Mouse (Mus musculus): ENCODE data around the gene Brd7. TPM values are rescaled to one million over a fixed set of nuclear protein-coding genes. Genes with fewer than 3 reads are reported as not detected.
A peak's percentile ranks its signal among the peaks of the same experiment; 100 is the strongest.

Brd7 gene
- polyA plus RNA-seq, 1 experiment from 2014 or later: 68.4 TPM

GRCm38 (mm10) chr8:88310286-88310685 is 51.7 kb downstream of the Brd7 start:
- Histone ChIP-seq H3K4me2 (ENCODE audit: low read depth, low read length) (no peak overlapping the region), H3K27ac (replicated peaks; ENCODE audit: low read depth, low read length) (no peak overlapping the region), H3K9ac (ENCODE audit: low read depth, low read length) (no peak overlapping the region), H3K4me1 (ENCODE audit: control insufficient read depth, insufficient read depth, low read length) (no peaks in the 10 kb centered on the region), H3K4me3 (ENCODE audit: low read depth, low read length) (no peak overlapping the region), H3K36me3 (ENCODE audit: control insufficient read depth, insufficient read depth, low read length) (no peaks in the 10 kb centered on the region), H3K27me3 (replicated peaks; ENCODE audit: control insufficient read depth, insufficient read depth, low read length) (no peaks in the 10 kb centered on the region), H3K9me3 (ENCODE audit: control insufficient read depth, low read length) (no peaks in the 10 kb centered on the region)
- ATAC-seq (ENCODE audit: low read depth): no peak
- 92% methylated on average over 13 of the region's 13 CpGs for WGBS
- no peak for DNase-seq (ENCODE audit: low spot score)

GRCm38 (mm10) chr8:88309881-88310280 is 52.1 kb downstream of the Brd7 start:
- H3K4me3 ChIP-seq (ENCODE audit: low read depth, low read length): no peak overlapping the region
- 87% methylated on average over 7 of the region's 7 CpGs for WGBS
- no peaks in the 10 kb centered on the region for H3K9me3 ChIP-seq (ENCODE audit: control insufficient read depth, low read length)
- no peak for DNase-seq (ENCODE audit: low spot score)
- no peak overlapping the region for H3K27ac ChIP-seq (replicated peaks; ENCODE audit: low read depth, low read length)
- no peaks in the 10 kb centered on the region for H3K4me1 ChIP-seq (ENCODE audit: control insufficient read depth, insufficient read depth, low read length)
- no peak for ATAC-seq (ENCODE audit: low read depth)
- H3K4me2 ChIP-seq (ENCODE audit: low read depth, low read length): no peak overlapping the region
- H3K36me3 ChIP-seq (ENCODE audit: control insufficient read depth, insufficient read depth, low read length): no peaks in the 10 kb centered on the region
- no peaks in the 10 kb centered on the region for H3K27me3 ChIP-seq (replicated peaks; ENCODE audit: control insufficient read depth, insufficient read depth, low read length)
- no peak overlapping the region for H3K9ac ChIP-seq (ENCODE audit: low read depth, low read length)

GRCm38 (mm10) chr8:88309274-88309873 is 52.6 kb downstream of the Brd7 start:
- no peak for ATAC-seq (ENCODE audit: low read depth)
- DNase-seq (ENCODE audit: low spot score): no peak
- no peaks in the 10 kb centered on the region for H3K27me3 ChIP-seq (replicated peaks; ENCODE audit: control insufficient read depth, insufficient read depth, low read length)
- H3K9me3 ChIP-seq (ENCODE audit: control insufficient read depth, low read length): no peaks in the 10 kb centered on the region
- H3K27ac ChIP-seq (replicated peaks; ENCODE audit: low read depth, low read length): no peak overlapping the region
- H3K36me3 ChIP-seq (ENCODE audit: control insufficient read depth, insufficient read depth, low read length): no peaks in the 10 kb centered on the region
- no peaks in the 10 kb centered on the region for H3K4me1 ChIP-seq (ENCODE audit: control insufficient read depth, insufficient read depth, low read length)
- no peak overlapping the region for H3K4me2 ChIP-seq (ENCODE audit: low read depth, low read length)
- no peak overlapping the region for H3K4me3 ChIP-seq (ENCODE audit: low read depth, low read length)
- 73% methylated on average over 10 of the region's 10 CpGs for WGBS
- no peak overlapping the region for H3K9ac ChIP-seq (ENCODE audit: low read depth, low read length)

- Histone ChIP-seq H3K4me1 (ENCODE audit: control insufficient read depth, insufficient read depth, low read length) (no peaks in the 10 kb centered on the region), H3K27ac (replicated peaks; ENCODE audit: low read depth, low read length) (no peak overlapping the region), H3K4me2 (ENCODE audit: low read depth, low read length) (no peak overlapping the region), H3K27me3 (replicated peaks; ENCODE audit: control insufficient read depth, insufficient read depth, low read length) (no peaks in the 10 kb centered on the region), H3K4me3 (ENCODE audit: low read depth, low read length) (no peak overlapping the region), H3K9me3 (ENCODE audit: control insufficient read depth, low read length) (no peaks in the 10 kb centered on the region), H3K9ac (ENCODE audit: low read depth, low read length) (no peak overlapping the region), H3K36me3 (ENCODE audit: control insufficient read depth, insufficient read depth, low read length) (no peaks in the 10 kb centered on the region)
- DNase-seq (ENCODE audit: low spot score) (no peak), ATAC-seq (ENCODE audit: low read depth) (no peak)
- 81% methylated on average over 4 of the region's 4 CpGs for WGBS
These were observed 54.3 kb downstream of the Brd7 start for GRCm38 (mm10) chr8:88307736-88308135.

- no peak overlapping the region for H3K4me2 ChIP-seq (ENCODE audit: low read depth, low read length)
- no peaks in the 10 kb centered on the region for H3K9me3 ChIP-seq (ENCODE audit: control insufficient read depth, low read length)
- no peaks in the 10 kb centered on the region for H3K36me3 ChIP-seq (ENCODE audit: control insufficient read depth, insufficient read depth, low read length)
- no peak for ATAC-seq (ENCODE audit: low read depth)
- WGBS: 68% methylated on average over 14 of the region's 14 CpGs
- H3K27me3 ChIP-seq (replicated peaks; ENCODE audit: control insufficient read depth, insufficient read depth, low read length): no peaks in the 10 kb centered on the region
- no peak overlapping the region for H3K4me3 ChIP-seq (ENCODE audit: low read depth, low read length)
- H3K9ac ChIP-seq (ENCODE audit: low read depth, low read length): no peak overlapping the region
- H3K27ac ChIP-seq (replicated peaks; ENCODE audit: low read depth, low read length): no peak overlapping the region
- DNase-seq (ENCODE audit: low spot score): no peak
- no peaks in the 10 kb centered on the region for H3K4me1 ChIP-seq (ENCODE audit: control insufficient read depth, insufficient read depth, low read length)
These were observed 55.5 kb downstream of the Brd7 start for GRCm38 (mm10) chr8:88306511-88306910.

- Histone ChIP-seq H3K9me3 (ENCODE audit: control insufficient read depth, low read length) (no peaks in the 10 kb centered on the region), H3K9ac (ENCODE audit: low read depth, low read length) (no peak overlapping the region), H3K4me2 (ENCODE audit: low read depth, low read length) (no peak overlapping the region), H3K4me1 (ENCODE audit: control insufficient read depth, insufficient read depth, low read length) (no peaks in the 10 kb centered on the region), H3K36me3 (ENCODE audit: control insufficient read depth, insufficient read depth, low read length) (no peaks in the 10 kb centered on the region), H3K4me3 (ENCODE audit: low read depth, low read length) (no peak overlapping the region), H3K27me3 (replicated peaks; ENCODE audit: control insufficient read depth, insufficient read depth, low read length) (no peaks in the 10 kb centered on the region), H3K27ac (replicated peaks; ENCODE audit: low read depth, low read length) (no peak overlapping the region)
- DNase-seq (ENCODE audit: low spot score) (no peak), ATAC-seq (ENCODE audit: low read depth) (no peak)
- WGBS: 93% methylated on average over 4 of the region's 4 CpGs
These were observed 56.2 kb downstream of the Brd7 start for GRCm38 (mm10) chr8:88305814-88306213.

- DNase-seq (ENCODE audit: low spot score) (peak; percentile 36), ATAC-seq (ENCODE audit: low read depth) (no peak)
- Histone ChIP-seq H3K9me3 (ENCODE audit: control insufficient read depth, low read length) (no peaks in the 10 kb centered on the region), H3K9ac (ENCODE audit: low read depth, low read length) (no peak overlapping the region), H3K4me2 (ENCODE audit: low read depth, low read length) (no peak overlapping the region), H3K36me3 (ENCODE audit: control insufficient read depth, insufficient read depth, low read length) (no peaks in the 10 kb centered on the region), H3K27me3 (replicated peaks; ENCODE audit: control insufficient read depth, insufficient read depth, low read length) (no peaks in the 10 kb centered on the region), H3K4me1 (ENCODE audit: control insufficient read depth, insufficient read depth, low read length) (0 out of 2 replicates have a peak, but pooled peaks cover 4% of the 10 kb centered on the region), H3K27ac (replicated peaks; ENCODE audit: low read depth, low read length) (no peak overlapping the region), H3K4me3 (ENCODE audit: low read depth, low read length) (no peak overlapping the region)
- WGBS: 61% methylated on average over 15 of the region's 15 CpGs
These were observed 60.2 kb downstream of the Brd7 start for GRCm38 (mm10) chr8:88301589-88302437.

- H3K4me1 ChIP-seq (ENCODE audit: control insufficient read depth, insufficient read depth, low read length): 0 out of 2 replicates have a peak, but pooled peaks cover 4% of the 10 kb centered on the region
- H3K4me2 ChIP-seq (ENCODE audit: low read depth, low read length): no peak overlapping the region
- DNase-seq (ENCODE audit: low spot score): peak; percentile 22
- H3K36me3 ChIP-seq (ENCODE audit: control insufficient read depth, insufficient read depth, low read length): no peaks in the 10 kb centered on the region
- 0 out of 2 replicates have a peak overlapping the region, but pooled peaks have one; percentile 28 for H3K27ac ChIP-seq (replicated peaks; ENCODE audit: low read depth, low read length)
- no peaks in the 10 kb centered on the region for H3K9me3 ChIP-seq (ENCODE audit: control insufficient read depth, low read length)
- WGBS: 64% methylated on average over 6 of the region's 10 CpGs
- peak; percentile 42; the same call in 1 of the 2 replicates for ATAC-seq (ENCODE audit: low read depth)
- no peak overlapping the region for H3K9ac ChIP-seq (ENCODE audit: low read depth, low read length)
- H3K27me3 ChIP-seq (replicated peaks; ENCODE audit: control insufficient read depth, insufficient read depth, low read length): no peaks in the 10 kb centered on the region
- no peak overlapping the region for H3K4me3 ChIP-seq (ENCODE audit: low read depth, low read length)
These were observed 61.9 kb downstream of the Brd7 start for GRCm38 (mm10) chr8:88299907-88300603.

All from embryonic facial prominence, embryonic 14.5 days (tissue).